Mouse (Mus musculus): Measurements from ENCODE around the gene Nudt11.
A peak's percentile ranks its signal among the peaks of the same experiment; 100 is the strongest.
"Not testable (repeated sequence)": the region's sequence is repeated elsewhere in the genome, so short reads cannot be mapped to it uniquely, and the experiment has no call there.

Gene Nudt11

GRCm38 (mm10) chrX:6047066-6047935 is at the start of gene Nudt11:
Gene Nudt11, plus strand, starts transcription at chrX:6047453.
- peak; percentile 7 for DNase-seq (ENCODE audit: low spot score)

GRCm38 (mm10) chrX:6047936-6048614 is 822 bp downstream of the Nudt11 start:
- not testable (repeated sequence) for DNase-seq (ENCODE audit: low spot score)

- no peak for DNase-seq (ENCODE audit: low spot score)
Observed at GRCm38 (mm10) chrX:6061563-6061962, 14.3 kb downstream of the Nudt11 start.

- no peak for DNase-seq (ENCODE audit: low spot score)
Observed at GRCm38 (mm10) chrX:6082954-6083680, 35.9 kb downstream of the Nudt11 start, which contains the start of gene AU022751. Gene AU022751, minus strand, starts transcription at chrX:6083419.

GRCm38 (mm10) chrX:6091547-6091946 is 44.3 kb downstream of the Nudt11 start:
- DNase-seq (ENCODE audit: low spot score) = no peak

GRCm38 (mm10) chrX:6091996-6092757 is 44.9 kb downstream of the Nudt11 start:
- DNase-seq (ENCODE audit: low spot score) = no peak

Data from ovary, postnatal 14 days (tissue).